Mouse (Mus musculus): ENCODE results near the gene Gm10184. TPM values are rescaled to one million over a fixed set of nuclear protein-coding genes. Genes with fewer than 3 reads are reported as not detected.

Gene Gm10184
- total RNA-seq (2023) = 1 to 10 TPM; 4.1 to 6.3 TPM

DNA sequence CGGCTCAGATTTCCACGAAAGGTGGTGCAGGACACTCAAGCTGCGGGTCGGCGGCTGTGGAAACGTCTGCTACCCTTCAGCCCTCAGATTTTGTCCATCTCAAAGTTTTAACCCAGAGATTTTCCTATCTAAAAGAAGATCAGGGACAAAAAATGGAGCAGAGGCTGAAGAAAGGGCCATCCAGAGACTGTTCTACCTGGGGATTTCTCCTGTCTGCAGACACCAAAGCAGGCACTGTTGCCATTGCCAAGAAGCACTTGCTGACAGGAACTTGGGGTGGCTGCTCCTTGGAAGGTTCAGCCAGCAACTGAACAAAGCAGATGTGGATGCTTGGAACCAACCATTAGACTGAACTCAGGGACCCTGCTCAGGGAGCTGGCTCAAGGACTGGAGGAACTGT lies at the start of gene Gm10184:
Gm10184 (minus strand) TSS at position 101 of the 400 bp plus-strand sequence.

All from monocyte, adult 59 days (primary cell).